Mouse (Mus musculus) fibroblast of lung, adult 2 months (primary cell): Measurements from ENCODE around the gene Akap13.

Source experiments
- DNase-seq: peaks from one replicate; pipeline ENCODE4 v3.0.0-alpha.2; 2011; ENCODE audit warnings: low read depth

Akap13 gene

GRCm38 (mm10) chr7:75455223-75456151 is at the start of gene Akap13:
Gene Akap13 (plus strand): TSS chr7:75455534.
- DNase-seq: peak; percentile 97

GRCm38 (mm10) chr7:75410641-75411040 is 44.7 kb upstream of the Akap13 start:
- no peak for DNase-seq

- no peak for DNase-seq
These were observed 44.1 kb upstream of the Akap13 start for GRCm38 (mm10) chr7:75411226-75411625.

- DNase-seq: peak; percentile 47
These were observed 43.3 kb upstream of the Akap13 start for GRCm38 (mm10) chr7:75412011-75412510.

GRCm38 (mm10) chr7:75412568-75412967 is 42.8 kb upstream of the Akap13 start:
- no peak for DNase-seq

GRCm38 (mm10) chr7:75413903-75414302 is 41.4 kb upstream of the Akap13 start:
- DNase-seq: no peak

GRCm38 (mm10) chr7:75414316-75414715 is 41.0 kb upstream of the Akap13 start:
- DNase-seq: no peak

- DNase-seq: no peak
These were observed 40.0 kb upstream of the Akap13 start for GRCm38 (mm10) chr7:75415166-75415881.

- DNase-seq: no peak
These were observed 39.3 kb upstream of the Akap13 start for GRCm38 (mm10) chr7:75415882-75416585.

- DNase-seq: no peak
These were observed 34.4 kb upstream of the Akap13 start for GRCm38 (mm10) chr7:75420927-75421326.

GRCm38 (mm10) chr7:75424121-75424520 is 31.2 kb upstream of the Akap13 start:
- no peak for DNase-seq

- DNase-seq: peak; percentile 91
These were observed 28.0 kb upstream of the Akap13 start for GRCm38 (mm10) chr7:75427322-75427721.

- DNase-seq: no peak
These were observed 26.4 kb upstream of the Akap13 start for GRCm38 (mm10) chr7:75428913-75429312.

GRCm38 (mm10) chr7:75430550-75430949 is 24.8 kb upstream of the Akap13 start:
- no peak for DNase-seq

GRCm38 (mm10) chr7:75431043-75431442 is 24.3 kb upstream of the Akap13 start:
- no peak for DNase-seq

GRCm38 (mm10) chr7:75432046-75432445 is 23.3 kb upstream of the Akap13 start:
- no peak for DNase-seq

GRCm38 (mm10) chr7:75436413-75437174 is 18.7 kb upstream of the Akap13 start:
- no peak for DNase-seq

- no peak for DNase-seq
These were observed 15.8 kb upstream of the Akap13 start for GRCm38 (mm10) chr7:75439570-75439969.

GRCm38 (mm10) chr7:75440241-75440640 is 15.1 kb upstream of the Akap13 start:
- DNase-seq: no peak

GRCm38 (mm10) chr7:75441947-75442346 is 13.4 kb upstream of the Akap13 start:
- DNase-seq: no peak

GRCm38 (mm10) chr7:75456152-75456888 is 986 bp downstream of the Akap13 start:
- no peak for DNase-seq
